Mouse (Mus musculus) erythroblast, embryonic 14.5 days (primary cell): ENCODE measurements around the gene Mgst3. TPM values are rescaled to one million over a fixed set of nuclear protein-coding genes. Genes with fewer than 3 reads are reported as not detected.

Experiments
- H3K27me3 ChIP-seq: 2 replicates; pipeline ENCODE4 v1.6.1; 2012; ENCODE audit warnings: inconsistent platforms; ENCODE audit not compliant: control insufficient read depth
- H3K36me3 ChIP-seq: 2 replicates; pipeline ENCODE4 v1.6.1; 2012; ENCODE audit warnings: mild to moderate bottlenecking, inconsistent platforms; ENCODE audit not compliant: control insufficient read depth
- H3K4me1 ChIP-seq: 2 replicates; pipeline ENCODE4 v1.6.1; 2012; ENCODE audit warnings: inconsistent platforms; ENCODE audit not compliant: control insufficient read depth
- H3K4me3 ChIP-seq: replicated peaks from 2 replicates; pipeline ENCODE3; 2012; ENCODE audit warnings: moderate library complexity, mild to moderate bottlenecking, inconsistent platforms
- H3K9me3 ChIP-seq: 2 replicates; pipeline ENCODE4 v1.6.1; 2012; ENCODE audit warnings: low read length, inconsistent platforms, mixed read lengths; ENCODE audit not compliant: control insufficient read depth
- GATA1 ChIP-seq: IDR thresholded peaks from 2 replicates; pipeline ENCODE4 v1.6.1; 2012; ENCODE audit warnings: low read length, inconsistent platforms, mixed read lengths
- TAL1 ChIP-seq: IDR thresholded peaks from 3 replicates; pipeline ENCODE4 v1.6.1; 2012; ENCODE audit warnings: low read length, inconsistent platforms, mixed read lengths
- polyA plus RNA-seq: library from polyadenylated mRNA; stranded (reverse); fragments of >175 nt; gene quantifications from 2 replicates; pipeline ENCODE4 v1.2.3, GENCODE M21; 2012

Mgst3 gene
- polyA plus RNA-seq, 1 experiment = 58.2 TPM

- no peaks in the 10 kb centered on the region for H3K9me3 ChIP-seq
- peaks cover 74% of the 10 kb centered on the region for H3K36me3 ChIP-seq
- TF ChIP-seq TAL1 = no peak
- peak; percentile 19; the same call in 1 of the 2 replicates for TF ChIP-seq GATA1
- H3K4me1 ChIP-seq = peaks cover 87% of the 10 kb centered on the region
- peaks cover 5% of the 10 kb centered on the region for H3K27me3 ChIP-seq
- H3K4me3 ChIP-seq = peak overlapping the region; percentile 89
These were observed 3.3 kb downstream of the Mgst3 start for GRCm38 (mm10) chr1:167390381-167390780.

- peak overlapping the region; percentile 89 for H3K4me3 ChIP-seq
- H3K4me1 ChIP-seq = peaks cover 87% of the 10 kb centered on the region
- no peaks in the 10 kb centered on the region for H3K9me3 ChIP-seq
- TF ChIP-seq TAL1 = no peak
- no peak for TF ChIP-seq GATA1
- H3K27me3 ChIP-seq = no peaks in the 10 kb centered on the region
- peaks cover 82% of the 10 kb centered on the region for H3K36me3 ChIP-seq
These were observed 4.1 kb downstream of the Mgst3 start for GRCm38 (mm10) chr1:167389584-167389983.

GRCm38 (mm10) chr1:167388571-167388970, 5.1 kb downstream of the Mgst3 start:
- peak overlapping the region; percentile 89 for H3K4me3 ChIP-seq
- H3K9me3 ChIP-seq = no peaks in the 10 kb centered on the region
- H3K36me3 ChIP-seq = peaks cover 89% of the 10 kb centered on the region

GRCm38 (mm10) chr1:167387796-167388195, 5.8 kb downstream of the Mgst3 start:
- H3K4me3 ChIP-seq = peak overlapping the region; percentile 89
- no peaks in the 10 kb centered on the region for H3K27me3 ChIP-seq
- H3K4me1 ChIP-seq = peaks cover 97% of the 10 kb centered on the region
- H3K36me3 ChIP-seq = peaks cover 96% of the 10 kb centered on the region
- no peak for TF ChIP-seq TAL1
- TF ChIP-seq GATA1 = no peak
- H3K9me3 ChIP-seq = no peaks in the 10 kb centered on the region

More at GRCm38 (mm10) chr1:167388571-167388970, 5.1 kb downstream of the Mgst3 start:
- H3K4me1 ChIP-seq = peaks cover 92% of the 10 kb centered on the region
- H3K27me3 ChIP-seq = no peaks in the 10 kb centered on the region
- TF ChIP-seq GATA1 (no peak), TAL1 (no peak)

- Histone ChIP-seq H3K4me3 (peak overlapping the region; percentile 89), H3K9me3 (no peaks in the 10 kb centered on the region), H3K36me3 (peaks cover 97% of the 10 kb centered on the region), H3K4me1 (peaks cover 97% of the 10 kb centered on the region), H3K27me3 (no peaks in the 10 kb centered on the region)
- no peak for TF ChIP-seq TAL1
- no peak for TF ChIP-seq GATA1
These were observed 6.3 kb downstream of the Mgst3 start for GRCm38 (mm10) chr1:167387310-167387709.

GRCm38 (mm10) chr1:167386466-167386865, 7.2 kb downstream of the Mgst3 start:
- Histone ChIP-seq H3K4me3 (no peak overlapping the region), H3K9me3 (no peaks in the 10 kb centered on the region), H3K36me3 (peaks cover 97% of the 10 kb centered on the region), H3K27me3 (no peaks in the 10 kb centered on the region), H3K4me1 (peaks cover 100% of the 10 kb centered on the region)
- no peak for TF ChIP-seq TAL1
- TF ChIP-seq GATA1 = no peak

GRCm38 (mm10) chr1:167385636-167386035, 8.0 kb downstream of the Mgst3 start:
- H3K4me3 ChIP-seq = peak overlapping the region; percentile 23
- H3K36me3 ChIP-seq = peaks cover 97% of the 10 kb centered on the region
- H3K9me3 ChIP-seq = no peaks in the 10 kb centered on the region
- peaks cover 100% of the 10 kb centered on the region for H3K4me1 ChIP-seq
- TF ChIP-seq GATA1 (no peak), TAL1 (no peak)
- H3K27me3 ChIP-seq = no peaks in the 10 kb centered on the region

GRCm38 (mm10) chr1:167385211-167385610, 8.4 kb downstream of the Mgst3 start:
- TF ChIP-seq TAL1 (no peak), GATA1 (no peak)
- Histone ChIP-seq H3K9me3 (no peaks in the 10 kb centered on the region), H3K27me3 (no peaks in the 10 kb centered on the region), H3K4me1 (peaks cover 100% of the 10 kb centered on the region), H3K4me3 (peak overlapping the region; percentile 50), H3K36me3 (peaks cover 97% of the 10 kb centered on the region)

GRCm38 (mm10) chr1:167384156-167384555, 9.5 kb downstream of the Mgst3 start:
- Histone ChIP-seq H3K36me3 (peaks cover 97% of the 10 kb centered on the region), H3K27me3 (no peaks in the 10 kb centered on the region), H3K4me3 (peak overlapping the region; percentile 50), H3K9me3 (no peaks in the 10 kb centered on the region), H3K4me1 (peaks cover 99% of the 10 kb centered on the region)
- peak; percentile 90 for TF ChIP-seq TAL1
- peak; percentile 95 for TF ChIP-seq GATA1

- Histone ChIP-seq H3K9me3 (no peaks in the 10 kb centered on the region), H3K4me1 (peaks cover 99% of the 10 kb centered on the region), H3K36me3 (peaks cover 97% of the 10 kb centered on the region), H3K4me3 (peak overlapping the region; percentile 50), H3K27me3 (no peaks in the 10 kb centered on the region)
- no peak for TF ChIP-seq TAL1
- TF ChIP-seq GATA1 = no peak
These were observed 10.5 kb downstream of the Mgst3 start for GRCm38 (mm10) chr1:167383178-167383577.
